Mouse (Mus musculus) embryonic facial prominence, embryonic 14.5 days (tissue): ENCODE data around the gene Dock7. TPM values are rescaled to one million over a fixed set of nuclear protein-coding genes. Genes with fewer than 3 reads are reported as not detected.
"Not testable (repeated sequence)": the region's sequence is repeated elsewhere in the genome, so short reads cannot be mapped to it uniquely, and the experiment has no call there.

Experiments used
- ATAC-seq: fragments of 200-750 bp; cut with Nextera tagmentation; 2 replicates; pipeline ENCODE4 v1.8.0; 2017; ENCODE audit warnings: low read depth, moderate number of reproducible peaks, moderate TSS enrichment
- DNase-seq: peaks from one replicate; pipeline ENCODE4 v3.0.0-alpha.2; 2015; ENCODE audit warnings: low spot score
- H3K27ac ChIP-seq: fragments of 300-500 bp; sonication (generic); replicated peaks from 2 replicates; pipeline ENCODE4 v1.5.1; 2014; ENCODE audit warnings: low read depth, mild to moderate bottlenecking, low read length, moderate library complexity
- H3K27me3 ChIP-seq: fragments of 300-500 bp; sonication (generic); replicated peaks from 2 replicates; pipeline ENCODE4 v1.6.1; 2014; ENCODE audit warnings: low read length; ENCODE audit not compliant: control insufficient read depth, insufficient read depth
- H3K36me3 ChIP-seq: fragments of 300-500 bp; sonication (generic); 2 replicates; pipeline ENCODE4 v1.6.1; 2014; ENCODE audit warnings: low read length, mixed read lengths; ENCODE audit not compliant: control insufficient read depth, insufficient read depth
- H3K4me1 ChIP-seq: fragments of 300-500 bp; sonication (generic); 2 replicates; pipeline ENCODE4 v1.6.1; 2014; ENCODE audit warnings: antibody characterized with exemption, low read length; ENCODE audit not compliant: control insufficient read depth, insufficient read depth
- H3K4me2 ChIP-seq: fragments of 300-500 bp; sonication (generic); 2 replicates; pipeline ENCODE4 v1.6.1; 2014; ENCODE audit warnings: low read depth, mild to moderate bottlenecking, low read length, moderate library complexity, mixed read lengths
- H3K4me3 ChIP-seq: fragments of 300-500 bp; sonication (generic); 2 replicates; pipeline ENCODE4 v1.5.1; 2014; ENCODE audit warnings: low read depth, mild to moderate bottlenecking, low read length
- H3K9ac ChIP-seq: fragments of 300-500 bp; sonication (generic); 2 replicates; pipeline ENCODE4 v1.6.1; 2014; ENCODE audit warnings: low read depth, mild to moderate bottlenecking, low read length, moderate library complexity, mixed read lengths
- H3K9me3 ChIP-seq: fragments of 300-500 bp; sonication (generic); 2 replicates; pipeline ENCODE4 v1.6.1; 2016; ENCODE audit warnings: low read length; ENCODE audit not compliant: control insufficient read depth
- WGBS: fragments of 180-500 bp; shearing (Covaris S2); extraction: QIAGEN DNeasy Blood & Tissue Kit; methylation state at CpG from one replicate; pipeline ENCODE4 v1.1.7; 2014; 5-methylcytosine and 5-hydroxymethylcytosine counted together
- polyA plus RNA-seq: library from polyadenylated mRNA; unstranded; fragments of >200 nt; fragmentation: Nextera tagmentation; extraction: Ambion mirVana; gene quantifications from 2 replicates; pipeline ENCODE4 v1.2.1, GENCODE M21; 2014

Dock7 gene
- polyA plus RNA-seq, 1 experiment from 2014 or later: 65.4 TPM

DNA sequence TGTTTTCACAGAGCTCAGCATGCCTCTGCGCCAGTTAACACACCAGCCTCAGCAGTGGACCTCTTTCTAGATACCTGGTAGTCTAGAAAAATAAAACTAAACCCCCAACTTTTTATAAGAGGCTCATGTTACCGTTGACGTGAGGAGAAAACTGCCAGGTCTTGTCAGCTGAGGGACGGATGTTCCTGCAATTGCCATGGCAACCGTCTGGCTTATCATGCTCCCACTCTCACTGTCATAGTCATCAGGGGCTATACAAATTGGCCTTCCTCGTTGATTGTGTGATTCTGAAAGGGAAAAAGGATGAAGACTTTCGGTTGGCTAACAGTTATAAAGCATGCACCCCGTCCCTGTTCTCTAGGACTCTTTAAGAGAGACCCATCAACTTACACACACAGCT is 145.0 kb downstream of the Dock7 start:
- H3K27me3 ChIP-seq: no peaks in the 10 kb centered on the region
- H3K9ac ChIP-seq: no peak overlapping the region
- no peaks in the 10 kb centered on the region for H3K9me3 ChIP-seq
- DNase-seq: no peak
- no peak overlapping the region for H3K4me3 ChIP-seq
- no peak overlapping the region for H3K4me2 ChIP-seq
- ATAC-seq: no peak
- peaks cover 63% of the 10 kb centered on the region for H3K36me3 ChIP-seq
- 70% methylated on average over 8 of the region's 8 CpGs for WGBS
- H3K4me1 ChIP-seq: no peaks in the 10 kb centered on the region
- no peak overlapping the region for H3K27ac ChIP-seq

DNA sequence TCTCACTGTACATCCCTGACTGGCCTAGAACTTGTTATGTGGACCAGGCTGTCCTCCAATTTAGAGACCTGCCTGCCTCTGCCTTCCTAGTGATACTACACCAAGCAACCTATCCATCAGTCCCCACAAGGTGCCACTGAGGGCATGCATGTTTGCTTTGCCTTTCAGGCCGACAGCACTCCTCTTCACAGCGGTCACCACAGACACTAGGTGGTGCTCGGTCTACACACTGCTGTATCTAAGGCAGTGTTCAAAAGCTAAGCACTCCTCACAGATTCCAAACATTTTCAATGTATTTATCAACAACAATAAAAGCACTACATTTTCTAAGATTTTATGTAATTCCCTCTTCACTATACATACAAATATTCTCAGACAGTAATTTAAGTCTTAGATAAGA is 150.8 kb downstream of the Dock7 start:
- no peak overlapping the region for H3K27ac ChIP-seq
- WGBS: 95% methylated on average over 3 of the region's 3 CpGs
- DNase-seq (no peak), ATAC-seq (no peak)
- H3K27me3 ChIP-seq: no peaks in the 10 kb centered on the region
- no peak overlapping the region for H3K4me3 ChIP-seq
- H3K36me3 ChIP-seq: peaks cover 87% of the 10 kb centered on the region
- no peaks in the 10 kb centered on the region for H3K9me3 ChIP-seq
- no peak overlapping the region for H3K4me2 ChIP-seq
- no peaks in the 10 kb centered on the region for H3K4me1 ChIP-seq
- H3K9ac ChIP-seq: no peak overlapping the region

DNA sequence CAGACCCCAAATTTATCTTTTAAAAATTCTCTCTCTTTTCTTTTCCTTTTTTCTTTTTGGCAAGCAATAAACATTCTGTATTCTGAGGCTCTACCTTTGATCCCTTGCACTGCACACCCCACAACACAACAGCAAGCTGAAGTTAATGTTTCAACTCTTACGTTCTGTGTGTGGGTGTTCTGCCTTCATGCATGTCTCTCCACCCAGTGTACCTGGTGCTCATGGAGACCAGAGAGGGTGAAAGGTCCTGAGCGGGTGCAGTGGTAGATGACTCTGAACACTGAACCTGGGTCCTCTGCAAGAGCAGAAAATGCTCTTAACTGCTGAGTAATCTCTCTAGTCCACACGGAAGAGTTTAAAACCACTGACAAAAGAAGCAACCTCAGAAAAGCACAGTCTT is 160.5 kb downstream of the Dock7 start:
- H3K4me1 ChIP-seq: no peaks in the 10 kb centered on the region
- no peak for DNase-seq
- no peak for ATAC-seq
- no peak overlapping the region for H3K4me2 ChIP-seq
- H3K9ac ChIP-seq: no peak overlapping the region
- 88% methylated on average over 3 of the region's 3 CpGs for WGBS
- H3K27ac ChIP-seq: no peak overlapping the region
- H3K4me3 ChIP-seq: no peak overlapping the region
- no peaks in the 10 kb centered on the region for H3K9me3 ChIP-seq
- peaks cover 56% of the 10 kb centered on the region for H3K36me3 ChIP-seq
- H3K27me3 ChIP-seq: no peaks in the 10 kb centered on the region

DNA sequence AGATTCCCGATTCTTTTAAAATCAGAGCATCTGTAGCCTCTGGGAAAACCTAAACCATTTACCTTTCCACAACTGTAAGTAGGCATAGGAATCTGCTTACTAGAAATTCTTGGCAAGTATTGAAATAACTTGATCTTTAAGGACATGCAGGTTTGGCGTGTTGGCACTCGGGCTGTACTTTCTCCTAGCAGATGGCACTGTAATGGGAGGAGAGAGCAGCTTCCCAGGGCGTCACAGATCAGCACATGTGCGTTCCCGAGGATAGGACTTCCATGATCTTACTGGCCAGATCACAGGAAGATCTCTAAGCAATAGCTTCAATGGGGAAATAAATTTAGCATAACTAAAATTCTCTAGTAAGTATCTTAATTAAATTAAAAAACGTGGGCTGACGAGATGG is 164.7 kb downstream of the Dock7 start:
- Histone ChIP-seq H3K27me3 (no peaks in the 10 kb centered on the region), H3K9ac (no peak overlapping the region), H3K9me3 (no peaks in the 10 kb centered on the region), H3K4me1 (no peaks in the 10 kb centered on the region), H3K36me3 (peaks cover 63% of the 10 kb centered on the region), H3K4me2 (no peak overlapping the region), H3K4me3 (no peak overlapping the region), H3K27ac (no peak overlapping the region)
- 92% methylated on average over 8 of the region's 8 CpGs for WGBS
- no peak for ATAC-seq
- DNase-seq: no peak

DNA sequence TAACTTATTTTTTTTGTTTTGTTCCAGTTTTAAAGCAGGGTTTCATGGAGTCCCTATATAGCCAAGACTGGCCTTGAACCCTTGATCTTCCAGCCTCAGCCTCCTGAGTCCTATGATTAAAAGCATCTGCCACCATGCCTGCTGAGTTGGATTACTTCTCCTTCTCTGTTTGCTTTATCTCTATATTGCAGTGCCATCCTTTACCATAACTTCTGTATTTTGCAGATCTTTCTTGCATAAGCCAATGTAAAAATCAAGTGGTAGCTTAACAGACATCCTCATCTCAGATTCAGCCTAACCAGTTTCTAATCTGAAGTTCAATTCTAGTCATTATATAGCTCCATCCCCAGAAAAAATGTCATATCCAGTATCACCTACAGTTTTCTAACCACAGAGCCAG is 170.2 kb downstream of the Dock7 start:
- DNase-seq: no peak
- H3K36me3 ChIP-seq: peaks cover 31% of the 10 kb centered on the region
- no peaks in the 10 kb centered on the region for H3K9me3 ChIP-seq
- H3K27me3 ChIP-seq: no peaks in the 10 kb centered on the region
- no peak overlapping the region for H3K4me3 ChIP-seq
- no peaks in the 10 kb centered on the region for H3K4me1 ChIP-seq
- ATAC-seq: no peak
- no peak overlapping the region for H3K4me2 ChIP-seq
- H3K27ac ChIP-seq: no peak overlapping the region
- H3K9ac ChIP-seq: no peak overlapping the region

DNA sequence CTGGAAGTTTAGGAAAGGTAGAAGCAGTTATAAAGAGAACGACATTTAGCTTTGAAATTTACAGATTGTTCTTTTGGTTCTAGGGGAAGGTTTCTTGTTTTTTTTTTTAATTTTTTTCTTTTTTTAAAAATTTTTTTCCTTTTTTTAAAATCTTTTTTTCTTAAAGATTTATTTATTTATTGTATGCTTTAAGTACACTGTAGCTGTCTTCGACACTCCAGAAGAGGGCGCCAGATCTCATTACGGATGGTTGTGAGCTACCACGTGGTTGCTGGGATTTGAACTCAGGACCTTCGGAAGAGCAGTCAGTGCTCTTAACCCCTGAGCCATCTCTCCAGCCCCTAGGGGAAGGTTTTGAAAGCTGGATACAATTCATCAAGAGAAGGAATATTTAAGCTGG is 182.5 kb downstream of the Dock7 start:
- DNase-seq, H3K9ac ChIP-seq, H3K4me3 ChIP-seq, H3K27me3 ChIP-seq, H3K27ac ChIP-seq, H3K9me3 ChIP-seq, ATAC-seq, H3K4me1 ChIP-seq, H3K4me2 ChIP-seq: not testable (repeated sequence)
- H3K36me3 ChIP-seq: peaks cover 67% of the 10 kb centered on the region
- WGBS: 90% methylated on average over 6 of the region's 6 CpGs

DNA sequence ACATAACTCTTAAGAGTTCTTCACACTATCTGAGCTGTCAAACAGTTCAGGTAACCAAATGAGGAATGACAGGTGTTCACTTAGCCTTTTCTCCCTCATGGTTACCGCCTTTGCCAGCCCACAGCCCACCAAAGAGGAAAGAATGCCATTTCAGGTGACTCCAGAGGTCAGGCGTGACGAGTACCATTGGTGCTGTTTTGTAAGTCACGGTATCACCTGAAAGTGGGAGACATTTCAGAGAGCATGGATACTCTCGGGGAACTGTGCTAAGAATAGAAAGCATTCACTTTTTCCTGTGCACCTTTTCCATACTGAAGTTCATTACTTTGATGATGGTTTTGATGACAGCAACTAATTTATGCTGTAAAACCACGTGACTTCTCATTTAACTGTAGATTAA is 184.7 kb downstream of the Dock7 start:
- peaks cover 69% of the 10 kb centered on the region for H3K36me3 ChIP-seq

DNA sequence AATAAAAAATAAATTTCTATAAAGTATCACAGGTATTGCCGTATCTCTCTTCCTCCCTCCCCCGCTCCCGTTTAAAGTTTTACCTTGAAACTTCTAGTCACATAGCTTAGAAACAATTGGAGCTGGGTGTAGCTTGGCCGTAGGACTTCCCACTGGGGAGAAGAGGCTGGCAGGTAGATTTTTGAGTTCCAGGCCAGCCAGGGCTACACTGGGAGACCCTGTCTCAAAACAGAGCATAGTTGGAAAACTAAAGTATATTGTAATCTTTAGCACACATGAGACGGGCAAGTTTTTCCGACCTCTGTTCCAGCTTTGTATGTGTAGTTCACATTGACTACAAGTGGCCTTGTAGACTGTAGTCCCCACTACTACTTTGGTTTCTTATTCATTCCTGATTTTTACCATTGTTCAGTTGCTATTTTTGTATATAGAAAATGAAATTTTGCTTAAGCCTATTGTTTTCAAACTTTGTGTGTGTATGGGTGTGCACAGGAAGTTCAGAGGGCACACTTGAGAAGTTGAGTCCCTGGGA is 195.4 kb downstream of the Dock7 start:
- Histone ChIP-seq H3K36me3 (peaks cover 14% of the 10 kb centered on the region), H3K4me3 (peak overlapping the region; percentile 93), H3K27me3 (no peaks in the 10 kb centered on the region), H3K9me3 (no peaks in the 10 kb centered on the region), H3K9ac (peak overlapping the region; percentile 96), H3K4me2 (peak overlapping the region; percentile 86), H3K4me1 (peaks cover 13% of the 10 kb centered on the region), H3K27ac (no peak overlapping the region)
- ATAC-seq (no peak), DNase-seq (peak; percentile 4)
- 17% methylated on average over 6 of the region's 6 CpGs for WGBS

More for the DNA sequence above, 184.7 kb downstream of the Dock7 start:
- Histone ChIP-seq H3K4me3 (no peak overlapping the region), H3K4me1 (no peaks in the 10 kb centered on the region), H3K4me2 (no peak overlapping the region), H3K27me3 (no peaks in the 10 kb centered on the region), H3K27ac (no peak overlapping the region), H3K9ac (no peak overlapping the region), H3K9me3 (no peaks in the 10 kb centered on the region)
- no peak for ATAC-seq
- WGBS: 79% methylated on average over 6 of the region's 6 CpGs
- DNase-seq: no peak

DNA sequence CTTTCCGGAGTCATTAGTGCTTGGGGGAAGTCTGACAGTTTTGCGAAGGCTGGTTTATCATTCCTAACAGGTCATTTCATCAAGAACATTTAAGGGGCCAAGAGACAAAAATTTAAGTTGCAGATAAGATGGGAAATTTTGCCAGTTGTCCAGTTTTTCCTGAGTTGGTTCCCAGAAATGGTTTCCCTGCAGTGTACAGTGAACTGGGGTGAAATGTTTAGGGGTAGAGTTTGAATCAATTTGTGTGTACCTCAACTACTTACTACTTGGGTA is 195.9 kb downstream of the Dock7 start:
- ATAC-seq: no peak
- H3K36me3 ChIP-seq: peaks cover 10% of the 10 kb centered on the region
- peak overlapping the region; percentile 86 for H3K4me2 ChIP-seq
- WGBS: 2% methylated on average over 2 of the region's 2 CpGs
- H3K9ac ChIP-seq: peak overlapping the region; percentile 96
- H3K9me3 ChIP-seq: no peaks in the 10 kb centered on the region
- H3K27me3 ChIP-seq: no peaks in the 10 kb centered on the region
- peak overlapping the region; percentile 93 for H3K4me3 ChIP-seq
- DNase-seq: no peak
- peaks cover 13% of the 10 kb centered on the region for H3K4me1 ChIP-seq
- no peak overlapping the region; the same call in 1 of the 2 replicates for H3K27ac ChIP-seq
